8 mouse cellular contexts compared by ENCODE assay signal in the genomic region with DNA sequence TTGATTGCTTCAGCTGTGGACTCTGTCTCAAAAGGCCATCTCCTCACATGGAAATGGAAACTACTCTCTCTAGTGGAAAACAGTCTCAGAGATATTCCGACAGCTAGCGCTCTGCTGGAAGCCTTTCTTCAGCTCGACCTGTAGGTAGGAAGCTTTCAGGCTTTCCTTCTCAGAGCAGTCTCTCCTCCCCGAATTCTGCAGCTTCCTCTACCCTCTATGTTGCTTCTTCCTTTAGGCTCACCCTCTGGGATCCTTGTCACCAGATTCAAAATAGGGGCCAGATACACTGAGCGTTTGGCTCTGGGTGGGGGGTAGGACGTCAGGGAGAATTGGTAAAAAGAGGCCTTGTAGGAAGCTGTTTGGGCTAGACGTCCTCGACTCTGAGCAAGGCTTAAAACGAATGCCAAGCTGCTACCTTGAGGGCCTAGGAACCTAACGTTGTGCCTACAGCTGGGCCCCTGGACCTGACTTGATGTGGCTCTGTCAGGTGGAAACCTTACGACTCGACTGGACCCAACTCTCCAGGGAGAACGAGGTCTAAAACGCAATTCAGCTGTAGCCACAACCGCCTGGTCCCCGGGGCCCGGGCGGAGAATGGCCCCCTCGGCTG. TPM values are rescaled to one million over a fixed set of nuclear protein-coding genes. Genes with fewer than 3 reads are reported as not detected.
DNase-seq lines count a peak whose midpoint lies in the region; ATAC-seq and TF ChIP-seq lines count a peak whose summit lies in the region.

No protein-coding gene starts in this region.

- H3K36me3 ChIP-seq in kidney, embryonic 16.5 days (ENCODE audit: insufficient read depth, low read length): no peaks in the 10 kb centered on the region
- H3K36me3 ChIP-seq in embryonic facial prominence, embryonic 13.5 days: no peaks in the 10 kb centered on the region
- no peaks in the 10 kb centered on the region for H3K36me3 ChIP-seq in intestine, postnatal 0 days (ENCODE audit: control insufficient read depth, insufficient read depth)
- H3K36me3 ChIP-seq in neural tube, embryonic 14.5 days (ENCODE audit: control insufficient read depth, insufficient read depth, low read length): no peaks in the 10 kb centered on the region

- H3K9ac ChIP-seq in kidney, embryonic 16.5 days (replicated peaks; ENCODE audit: low read length): peak overlapping the region; percentile 70
- peak overlapping the region; percentile 82; the same call in 1 of the 2 replicates for H3K9ac ChIP-seq in embryonic facial prominence, embryonic 13.5 days
- H3K9ac ChIP-seq in intestine, postnatal 0 days (ENCODE audit: low read depth, low read length): no peak overlapping the region
- H3K9ac ChIP-seq in neural tube, embryonic 14.5 days (replicated peaks; ENCODE audit: low read depth, low read length): peak overlapping the region; percentile 96

- WGBS in kidney, embryonic 16.5 days: 4% methylated on average over 19 of the region's 19 CpGs
- 2% methylated on average over 19 of the region's 19 CpGs for WGBS in embryonic facial prominence, embryonic 13.5 days
- 21% methylated on average over 19 of the region's 19 CpGs for WGBS in intestine, postnatal 0 days
- 2% methylated on average over 19 of the region's 19 CpGs for WGBS in neural tube, embryonic 14.5 days

- peak overlapping the region; percentile 67 for H3K4me3 ChIP-seq in kidney, embryonic 16.5 days (ENCODE audit: low read length)
- peak overlapping the region; percentile 69 for H3K4me3 ChIP-seq in embryonic facial prominence, embryonic 13.5 days
- H3K4me3 ChIP-seq in intestine, postnatal 0 days (ENCODE audit: low read depth, low read length): peak overlapping the region; percentile 60
- H3K4me3 ChIP-seq in neural tube, embryonic 14.5 days (ENCODE audit: low read depth, low read length): peak overlapping the region; percentile 79

- H3K4me1 ChIP-seq in kidney, embryonic 16.5 days (ENCODE audit: insufficient read depth, low read length): peaks cover 10% of the 10 kb centered on the region
- H3K4me1 ChIP-seq in embryonic facial prominence, embryonic 13.5 days: peaks cover 14% of the 10 kb centered on the region
- no peaks in the 10 kb centered on the region for H3K4me1 ChIP-seq in intestine, postnatal 0 days (replicated peaks; ENCODE audit: control insufficient read depth, insufficient read depth, low read length)
- H3K4me1 ChIP-seq in neural tube, embryonic 14.5 days (ENCODE audit: control insufficient read depth, insufficient read depth, low read length): 0 out of 2 replicates have a peak, but pooled peaks cover 4% of the 10 kb centered on the region

- H3K9me3 ChIP-seq in kidney, embryonic 16.5 days (ENCODE audit: low read length): no peaks in the 10 kb centered on the region
- no peaks in the 10 kb centered on the region for H3K9me3 ChIP-seq in embryonic facial prominence, embryonic 13.5 days
- no peaks in the 10 kb centered on the region for H3K9me3 ChIP-seq in intestine, postnatal 0 days (ENCODE audit: control insufficient read depth)
- H3K9me3 ChIP-seq in neural tube, embryonic 14.5 days (ENCODE audit: control insufficient read depth, low read length): no peaks in the 10 kb centered on the region

- H3K27me3 ChIP-seq in kidney, embryonic 16.5 days (ENCODE audit: insufficient read depth, low read length): peaks cover 48% of the 10 kb centered on the region
- H3K27me3 ChIP-seq in embryonic facial prominence, embryonic 13.5 days: peaks cover 24% of the 10 kb centered on the region
- H3K27me3 ChIP-seq in intestine, postnatal 0 days (replicated peaks; ENCODE audit: control insufficient read depth, insufficient read depth, low read length): peaks cover 18% of the 10 kb centered on the region
- H3K27me3 ChIP-seq in neural tube, embryonic 14.5 days (ENCODE audit: control insufficient read depth, insufficient read depth, low read length): peaks cover 3% of the 10 kb centered on the region; the same call in 1 of the 2 replicates

- TF ChIP-seq CTCF in intestine, postnatal 0 days (IDR thresholded peaks at IDR 0.05; ENCODE audit: low read depth): no peak

- peak overlapping the region; percentile 98 for H3K4me2 ChIP-seq in kidney, embryonic 16.5 days (replicated peaks; ENCODE audit: low read depth, low read length)
- peak overlapping the region; percentile 95 for H3K4me2 ChIP-seq in embryonic facial prominence, embryonic 13.5 days
- H3K4me2 ChIP-seq in intestine, postnatal 0 days (replicated peaks; ENCODE audit: low read depth): peak overlapping the region; percentile 99
- peak overlapping the region; percentile 84 for H3K4me2 ChIP-seq in neural tube, embryonic 14.5 days (ENCODE audit: low read depth, low read length)

- no peak for DNase-seq in kidney, postnatal 10 days
- DNase-seq in ZHBTc4 (ENCODE audit: low read depth, low spot score): peak; percentile 48
- DNase-seq in B cell, adult 2 months: no peak
- no peak for DNase-seq in spleen, postnatal 10 days (ENCODE audit: low spot score in 2 of 2)

- ATAC-seq in kidney, embryonic 16.5 days (ENCODE audit: low FRiP score, low TSS enrichment): no peak
- ATAC-seq in embryonic facial prominence, embryonic 13.5 days (ENCODE audit: insufficient number of reproducible peaks, insufficient read depth, low FRiP score, low TSS enrichment, low read depth): no peak
- no peak for ATAC-seq in intestine, postnatal 0 days
- peak; percentile 15 for ATAC-seq in neural tube, embryonic 14.5 days (ENCODE audit: low read depth)

- no peak overlapping the region for H3K27ac ChIP-seq in kidney, embryonic 16.5 days (ENCODE audit: low read length)
- 0 out of 2 replicates have a peak overlapping the region, but pooled peaks have one; percentile 78 for H3K27ac ChIP-seq in embryonic facial prominence, embryonic 13.5 days
- no peak overlapping the region for H3K27ac ChIP-seq in intestine, postnatal 0 days (ENCODE audit: low read depth, low read length)
- H3K27ac ChIP-seq in neural tube, embryonic 14.5 days (ENCODE audit: low read depth, low read length): peak overlapping the region; percentile 96

RNA-seq across cellular contexts. Expression of gene Cnr1, which starts 1.1 kb away (rescaled TPM):
- polyA plus RNA-seq in kidney, embryonic 16.5 days (2015; fragmentation: Nextera tagmentation; extraction: Ambion mirVana): 0.45 and 0.58 TPM in 2 replicates
- 3.6 and 3.8 TPM in 2 replicates for polyA plus RNA-seq in embryonic facial prominence, embryonic 13.5 days (2015; fragmentation: Nextera tagmentation; extraction: Ambion mirVana)
- 3.2 and 3.4 TPM in 2 replicates for polyA plus RNA-seq in intestine, postnatal 0 days (2015; fragmentation: Nextera tagmentation; extraction: Ambion mirVana)
- polyA plus RNA-seq in neural tube, embryonic 14.5 days (2014; fragmentation: Nextera tagmentation; extraction: Ambion mirVana): 74.6 and 88.0 TPM in 2 replicates

Comparison
In these comparisons a context has a peak if more than half of its experiments do, and no peak if none do; other contexts are left out.
1. H3K27ac ChIP-seq: peak in embryonic facial prominence, embryonic 13.5 days (single experiment) and neural tube, embryonic 14.5 days (single experiment); none in kidney, embryonic 16.5 days (single experiment) and intestine, postnatal 0 days (single experiment).
2. RNA of gene Cnr1, which starts 1.1 kb away (polyA plus RNA-seq): 74.6 to 88.0 TPM in neural tube, embryonic 14.5 days; 3.6 to 3.8 TPM in embryonic facial prominence, embryonic 13.5 days, 3.2 to 3.4 TPM in intestine, postnatal 0 days and 0.45 to 0.58 TPM in kidney, embryonic 16.5 days; every median in the first group is over 10 times any median in the second.
3. Peak in every context shown above with its lines, with median percentiles within 50 percentile points of each other: H3K4me2 ChIP-seq and H3K4me3 ChIP-seq.